Mouse (Mus musculus): ENCODE data around the gene Aig1.

- TF ChIP-seq CTCF (IDR thresholded peaks at IDR 0.05; ENCODE audit: low read depth) (no peak), EP300 (IDR thresholded peaks at IDR 0.05; ENCODE audit: low read depth) (no peak)
Observed at GRCm38 (mm10) chr10:13652061-13652460, 216.7 kb downstream of the Aig1 start.

All from liver, embryonic 14.5 days (tissue).